In genomic region chr11:97437745-97438144, GRCm38 (mm10) we compare ENCODE assay signal across 9 mouse cellular contexts. TPM values are rescaled to one million over a fixed set of nuclear protein-coding genes. Genes with fewer than 3 reads are reported as not detected.
DNase-seq lines count a peak whose midpoint lies in the region; ATAC-seq lines count a peak whose summit lies in the region.
"Had no signal": no experiment of that assay in that cellular context is flagged by ENCODE, and none has a peak within 500 bp of the region (broad histone marks: within the 10 kb centered on the region; RNA-seq: fewer than 3 reads in every experiment).

No protein-coding gene starts in this region.

- H3K4me1 ChIP-seq in midbrain, embryonic 11.5 days (ENCODE audit: control insufficient read depth, insufficient read depth, low read length) = peaks cover 37% of the 10 kb centered on the region
- H3K4me1 ChIP-seq in midbrain, embryonic 15.5 days = peaks cover 35% of the 10 kb centered on the region
- H3K4me1 ChIP-seq in heart, embryonic 16.5 days (ENCODE audit: control insufficient read depth, insufficient read depth, low read length) = peaks cover 79% of the 10 kb centered on the region

- 10% methylated on average over 5 of the region's 5 CpGs for WGBS in midbrain, embryonic 11.5 days
- 13% methylated on average over 5 of the region's 5 CpGs for WGBS in midbrain, embryonic 15.5 days
- WGBS in heart, embryonic 16.5 days = 11% methylated on average over 5 of the region's 5 CpGs

- peak overlapping the region; percentile 31; the same call in 1 of the 2 replicates for H3K9ac ChIP-seq in midbrain, embryonic 11.5 days (ENCODE audit: low read length)
- H3K9ac ChIP-seq in midbrain, embryonic 15.5 days = no peak overlapping the region
- peak overlapping the region; percentile 21; the same call in 1 of the 2 replicates for H3K9ac ChIP-seq in heart, embryonic 16.5 days (ENCODE audit: low read length)

- ATAC-seq in midbrain, embryonic 11.5 days (ENCODE audit: low FRiP score) = no peak
- ATAC-seq in midbrain, embryonic 15.5 days (replicated peaks) = no peak
- ATAC-seq in heart, embryonic 16.5 days (replicated peaks; ENCODE audit: extremely low read depth, insufficient read depth, low FRiP score) = peak; percentile 63
- ATAC-seq: Patski had no signal

- no peaks in the 10 kb centered on the region for H3K36me3 ChIP-seq in midbrain, embryonic 11.5 days (ENCODE audit: control insufficient read depth, insufficient read depth, low read length)
- H3K36me3 ChIP-seq in midbrain, embryonic 15.5 days (replicated peaks) = no peaks in the 10 kb centered on the region
- H3K36me3 ChIP-seq in heart, embryonic 16.5 days (ENCODE audit: control insufficient read depth, insufficient read depth) = no peaks in the 10 kb centered on the region

- no peak overlapping the region for H3K4me2 ChIP-seq in midbrain, embryonic 11.5 days
- H3K4me2 ChIP-seq in midbrain, embryonic 15.5 days = no peak overlapping the region
- peak overlapping the region; percentile 41 for H3K4me2 ChIP-seq in heart, embryonic 16.5 days (ENCODE audit: low read depth, low read length)

- H3K4me3 ChIP-seq in midbrain, embryonic 11.5 days (ENCODE audit: low read depth, low read length) = no peak overlapping the region
- no peak overlapping the region for H3K4me3 ChIP-seq in midbrain, embryonic 15.5 days
- no peak overlapping the region for H3K4me3 ChIP-seq in heart, embryonic 16.5 days (ENCODE audit: low read length)

- H3K27me3 ChIP-seq in midbrain, embryonic 11.5 days (ENCODE audit: control insufficient read depth, insufficient read depth, low read length) = peaks cover 32% of the 10 kb centered on the region
- H3K27me3 ChIP-seq in midbrain, embryonic 15.5 days (replicated peaks) = peaks cover 25% of the 10 kb centered on the region
- H3K27me3 ChIP-seq in heart, embryonic 16.5 days (ENCODE audit: control insufficient read depth, insufficient read depth, low read length) = no peaks in the 10 kb centered on the region
- H3K27me3 ChIP-seq: Patski had no signal

- peak; percentile 84 for DNase-seq in midbrain, embryonic 11.5 days (ENCODE audit: low spot score, missing footprints)
- peak; percentile 82 for DNase-seq in embryo, embryonic 11 days
- peak; percentile 90 to 91 for DNase-seq in kidney, postnatal 36 days
- peak; percentile 76 for DNase-seq in mesoderm, embryonic 11.5 days (ENCODE audit: low read depth, low spot score)
- no peak for DNase-seq in cerebellum, adult 9-10 months
- no peak for DNase-seq in thymus, postnatal 36 days

- no peaks in the 10 kb centered on the region for H3K9me3 ChIP-seq in midbrain, embryonic 11.5 days (ENCODE audit: control insufficient read depth, low read length)
- H3K9me3 ChIP-seq in midbrain, embryonic 15.5 days = no peaks in the 10 kb centered on the region
- no peaks in the 10 kb centered on the region for H3K9me3 ChIP-seq in heart, embryonic 16.5 days (replicated peaks; ENCODE audit: control insufficient read depth, low read length)

- no peak overlapping the region for H3K27ac ChIP-seq in midbrain, embryonic 11.5 days (ENCODE audit: low read depth, low read length)
- H3K27ac ChIP-seq in midbrain, embryonic 15.5 days = no peak overlapping the region
- H3K27ac ChIP-seq in heart, embryonic 16.5 days (ENCODE audit: low read length) = peak overlapping the region; percentile 94

RNA-seq across cellular contexts. Expression of gene Arhgap23, which starts 22.4 kb away (rescaled TPM):
- polyA plus RNA-seq in midbrain, embryonic 11.5 days (2014; fragmentation: Nextera tagmentation; extraction: Ambion mirVana) = 2.5 and 2.8 TPM in 2 replicates
- polyA plus RNA-seq in midbrain, embryonic 15.5 days (2015; fragmentation: Nextera tagmentation; extraction: Ambion mirVana) = 10.9 and 11.0 TPM in 2 replicates
- polyA plus RNA-seq in heart, embryonic 16.5 days (2015; fragmentation: Nextera tagmentation; extraction: Ambion mirVana) = 5.5 and 6.1 TPM in 2 replicates

Comparison
In these comparisons a context has a peak if more than half of its experiments do, and no peak if none do; other contexts are left out.
1. DNase-seq: peak in midbrain, embryonic 11.5 days (single experiment), embryo, embryonic 11 days (single experiment), kidney, postnatal 36 days (2 of 2) and mesoderm, embryonic 11.5 days (single experiment); none in cerebellum, adult 9-10 months (single experiment) and thymus, postnatal 36 days (0 of 2).